Mouse (Mus musculus) neutrophil, adult 65 days (primary cell): ENCODE data around the gene Vmn1r232. TPM values are rescaled to one million over a fixed set of nuclear protein-coding genes. Genes with fewer than 3 reads are reported as not detected.

Source experiments
- total RNA-seq: library from RNA; stranded (reverse); gene quantifications from 2 replicates; pipeline ENCODE4 v1.2.4, GENCODE M21; 2023

The Vmn1r232 gene
- not detected in 2 replicates for total RNA-seq

DNA sequence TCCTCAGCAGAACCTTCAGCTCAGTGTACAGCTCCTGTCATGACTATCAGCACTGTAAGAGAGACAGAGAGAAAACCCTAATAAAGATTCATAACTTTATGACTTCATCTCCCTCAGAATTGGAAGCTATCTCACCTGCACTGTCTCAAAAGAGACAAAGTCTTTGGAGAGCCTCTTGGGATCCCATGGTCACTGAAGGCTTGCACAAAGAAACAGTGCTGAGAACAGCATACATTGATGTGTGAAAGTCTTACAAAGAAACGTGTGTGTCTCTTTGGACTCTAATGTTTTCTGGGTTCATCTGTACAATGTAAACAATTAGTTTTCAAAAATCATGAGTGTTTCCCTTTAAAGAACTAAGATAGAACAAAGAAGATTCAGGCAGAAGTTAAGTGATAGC is at the start of gene Vmn1r232:
Vmn1r232 (minus strand) TSS at position 101 of the 400 bp plus-strand sequence.

DNA sequence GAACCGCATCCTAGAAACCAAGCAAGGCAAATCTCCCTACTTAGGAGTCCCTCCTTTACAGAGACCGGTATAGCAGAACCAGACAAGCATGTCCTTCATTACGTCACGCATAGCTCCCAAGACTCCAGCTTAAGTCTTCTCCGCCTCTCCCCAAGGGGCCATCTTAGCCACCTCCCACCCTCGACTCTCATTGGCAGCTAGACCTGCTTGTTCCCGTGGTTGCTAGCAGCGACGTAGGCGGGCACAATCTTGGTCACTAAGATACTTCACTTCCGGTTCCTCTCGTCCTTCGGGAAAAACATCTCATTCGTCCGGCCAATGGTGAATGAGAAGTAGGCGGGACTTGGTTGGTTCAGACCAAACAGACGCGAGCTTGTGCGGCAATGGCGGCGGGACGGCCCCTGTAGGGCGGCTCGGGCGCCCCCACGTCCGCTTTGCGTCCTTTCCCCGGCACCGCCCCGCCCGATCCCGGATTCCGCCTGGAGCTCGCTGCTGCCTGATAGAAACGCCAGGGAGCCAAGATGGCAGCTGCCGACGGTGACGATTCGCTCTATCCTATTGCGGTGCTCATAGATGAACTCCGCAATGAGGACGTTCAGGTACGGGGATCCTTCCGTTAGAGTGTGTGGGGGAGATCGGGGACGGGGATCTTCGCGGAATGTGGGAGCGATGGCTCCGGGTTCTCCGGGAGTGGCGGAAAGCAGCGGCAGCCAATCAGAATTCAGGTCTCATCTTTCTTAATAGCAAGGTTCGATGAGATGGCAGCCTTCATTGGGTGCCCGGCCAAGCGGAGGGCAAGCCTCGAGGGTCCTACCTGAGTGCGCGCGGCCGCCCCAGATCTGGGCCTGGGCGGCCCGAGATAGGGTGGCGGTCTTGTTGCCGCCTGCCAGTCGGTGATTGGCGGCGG is 25.7 kb upstream of the Vmn1r232 start, which contains the start of gene Ppp2r1a:
Ppp2r1a (plus strand) TSS at position 327 of the 907 bp plus-strand sequence.

GRCm38 (mm10) chr17:20904991-20905390 is 14.5 kb downstream of the Vmn1r232 start, which contains the start of gene Vmn1r231:
Vmn1r231 (minus strand) TSS chr17:20905091.

Other genes with a start within 250 kb of the Vmn1r232 start
- gene Vmn1r226, start 236.9 kb downstream of the Vmn1r232 start, total RNA-seq, result not detected in 2 replicates
- gene Vmn1r227, start 189.9 kb downstream of the Vmn1r232 start, total RNA-seq, result not detected in 2 replicates
- gene Vmn1r228, start 133.6 kb downstream of the Vmn1r232 start, total RNA-seq, result not detected in 2 replicates
- not detected in 2 replicates for gene Vmn1r229, start 108.2 kb downstream of the Vmn1r232 start, total RNA-seq
- gene Vmn1r230, start 79.3 kb downstream of the Vmn1r232 start, total RNA-seq, result not detected in 2 replicates
- not detected in 2 replicates for gene Vmn1r231, start 14.6 kb downstream of the Vmn1r232 start, total RNA-seq
- gene Ppp2r1a, start 25.6 kb upstream of the Vmn1r232 start, total RNA-seq, result 275 and 321 TPM in 2 replicates
- gene Vmn1r233, start 76.8 kb upstream of the Vmn1r232 start, total RNA-seq, result not detected in 2 replicates
- gene Zfp160, start 89.2 kb upstream of the Vmn1r232 start, total RNA-seq, result 4.0 and 5.6 TPM in 2 replicates